Mouse (Mus musculus): ENCODE data around the gene Apoa5.

DNA sequence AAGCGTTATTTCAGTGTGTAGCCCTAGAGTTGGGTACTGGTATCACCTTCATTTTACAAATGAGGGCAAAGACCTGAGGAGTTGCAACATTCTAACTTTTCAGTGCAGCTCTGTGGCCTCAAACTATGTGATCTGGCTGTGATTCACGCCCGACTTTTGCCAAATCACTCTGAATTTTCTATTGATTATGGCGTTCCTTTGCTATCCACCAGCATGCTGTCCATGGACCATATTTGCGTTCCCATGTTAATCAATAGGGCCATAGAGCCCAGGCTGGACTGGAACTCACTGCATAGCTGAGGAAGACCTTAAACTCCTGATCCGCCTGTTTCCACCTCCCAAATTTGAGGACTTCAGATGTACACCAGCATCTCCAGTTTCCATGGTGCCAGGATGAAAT lies 9.3 kb upstream of the Apoa5 start:
- TF ChIP-seq CTCF (conservative IDR thresholded peaks at IDR 0.05; ENCODE audit: insufficient read depth, insufficient read length, low read depth, low read length) (no peak), POLR2A (IDR thresholded peaks at IDR 0.05; ENCODE audit: low read depth, low read length) (no peak)
